Mouse (Mus musculus) WW6 (cell line): ENCODE measurements at regions not wholly inside any gene's neighbourhood (a gene's known extent, or its start where the extent isn't known, plus 50 kb on each side); places are given as distances from the start of the nearest gene placed in this dataset.

Source experiments
- DNase-seq: peaks from one replicate; pipeline ENCODE4 v3.0.0-alpha.2; 2013; ENCODE audit warnings: low read depth, low spot score

DNA sequence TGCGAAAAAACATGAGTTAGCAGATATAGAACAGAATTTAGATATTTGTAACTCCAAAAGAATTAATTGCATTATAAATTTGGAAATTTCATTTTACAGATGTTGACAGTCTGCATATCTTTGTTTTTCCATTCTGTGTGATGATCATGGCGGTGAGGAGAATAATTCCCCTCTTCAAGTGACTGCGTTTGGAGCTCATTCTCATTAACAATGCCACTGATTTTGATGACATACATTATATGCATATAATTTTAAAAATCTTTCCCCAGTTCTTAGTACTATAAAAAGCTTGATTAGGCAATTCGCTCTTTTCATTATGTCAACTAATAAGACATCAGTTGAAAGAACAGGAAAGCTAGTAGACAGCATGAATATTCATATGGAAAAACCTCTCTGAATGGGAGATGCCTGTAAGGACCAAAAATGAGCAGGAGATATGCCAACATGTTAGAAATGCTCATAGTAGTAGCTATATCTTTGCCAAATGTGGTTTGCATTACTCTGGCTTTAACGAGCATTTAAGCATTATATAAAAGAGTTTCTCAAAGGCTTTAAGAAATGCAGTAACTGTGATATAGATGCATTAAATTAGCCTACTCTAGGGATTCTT, 849.2 kb upstream of the Cldn34c4 start:
- no peak for DNase-seq

DNA sequence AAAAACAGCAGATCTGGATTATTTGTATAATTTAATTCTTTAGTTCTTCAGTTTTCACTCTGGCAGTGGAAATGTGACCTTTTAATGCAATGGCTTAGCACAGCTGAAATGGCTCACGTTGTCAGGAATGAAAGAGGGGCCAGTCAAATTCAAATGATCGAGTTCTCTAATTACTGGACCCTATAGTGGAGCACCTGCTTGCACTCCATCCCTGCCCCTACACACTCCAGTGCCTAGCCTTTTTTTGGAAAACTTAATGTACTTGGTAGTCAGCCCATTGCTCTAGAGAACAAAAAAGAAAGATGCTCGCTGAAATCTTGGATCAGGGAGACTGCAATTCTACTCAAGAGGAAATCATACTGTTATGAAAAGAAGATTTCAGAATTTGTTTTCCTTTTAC, 841.0 kb upstream of the Cldn34c4 start:
- DNase-seq = no peak

DNA sequence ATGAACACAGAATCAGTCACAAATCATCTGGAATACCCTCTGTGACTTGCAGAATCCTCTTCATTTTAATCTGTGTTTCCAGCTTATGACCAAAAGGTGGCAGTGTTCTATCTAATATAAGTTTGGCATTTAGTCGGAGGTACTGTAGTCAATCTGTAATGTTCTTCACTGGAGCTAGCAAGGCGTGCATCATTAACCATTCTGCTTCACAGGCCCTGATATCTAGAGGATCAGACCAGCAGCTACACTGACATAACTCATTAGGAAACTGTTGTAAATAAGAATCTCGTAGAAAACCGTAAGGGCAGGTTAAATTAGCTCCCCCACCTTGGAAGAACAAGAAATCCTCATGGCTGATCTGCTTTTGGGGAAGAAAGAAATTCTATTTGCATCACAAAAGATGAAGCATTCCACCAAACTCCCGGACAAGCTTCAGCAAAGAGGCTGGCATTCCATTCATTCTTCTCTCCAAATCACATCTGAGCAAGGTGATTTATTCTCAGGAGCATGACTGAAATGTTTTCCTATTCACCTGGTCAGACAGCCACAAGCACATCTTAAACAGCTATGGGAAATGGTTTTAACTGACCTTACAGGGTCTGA, 840.0 kb upstream of the Cldn34c4 start:
- DNase-seq = peak; percentile 16
